Mouse (Mus musculus) lung, postnatal 0 days (tissue): ENCODE measurements around the gene Bdkrb2. TPM values are rescaled to one million over a fixed set of nuclear protein-coding genes. Genes with fewer than 3 reads are reported as not detected.
A peak's percentile ranks its signal among the peaks of the same experiment; 100 is the strongest.

ENCODE experiments used
- ATAC-seq: fragments of 200-750 bp; cut with Nextera tagmentation; 2 replicates; pipeline ENCODE4 v1.8.0; 2017; ENCODE audit warnings: moderate library complexity
- DNase-seq: peaks from one replicate; pipeline ENCODE4 v3.0.0-alpha.2; 2016; ENCODE audit warnings: low spot score
- H3K27ac ChIP-seq: fragments of 300-500 bp; sonication (generic); 2 replicates; pipeline ENCODE4 v1.5.1; 2014; ENCODE audit warnings: antibody characterized with exemption, mild to moderate bottlenecking, low read length, mixed read lengths
- H3K27me3 ChIP-seq: fragments of 300-500 bp; sonication (generic); replicated peaks from 2 replicates; pipeline ENCODE4 v1.6.1; 2014; ENCODE audit warnings: low read length, mixed read lengths; ENCODE audit not compliant: insufficient read depth
- H3K36me3 ChIP-seq: fragments of 300-500 bp; sonication (generic); 2 replicates; pipeline ENCODE4 v1.6.1; 2014; ENCODE audit warnings: low read length, mixed read lengths; ENCODE audit not compliant: insufficient read depth
- H3K4me1 ChIP-seq: fragments of 300-500 bp; sonication (generic); 2 replicates; pipeline ENCODE4 v1.6.1; 2014; ENCODE audit warnings: antibody characterized with exemption, low read depth, low read length, mixed read lengths; ENCODE audit not compliant: insufficient read depth
- H3K4me2 ChIP-seq: fragments of 300-500 bp; sonication (generic); replicated peaks from 2 replicates; pipeline ENCODE4 v1.6.1; 2014; ENCODE audit warnings: low read depth, mild to moderate bottlenecking, low read length, moderate library complexity, mixed read lengths
- H3K4me3 ChIP-seq: fragments of 300-500 bp; sonication (generic); 2 replicates; pipeline ENCODE4 v1.5.1; 2014; ENCODE audit warnings: low read depth, low read length
- H3K9ac ChIP-seq: fragments of 300-500 bp; sonication (generic); replicated peaks from 2 replicates; pipeline ENCODE4 v1.6.1; 2014; ENCODE audit warnings: low read depth, mild to moderate bottlenecking
- H3K9me3 ChIP-seq: fragments of 300-500 bp; sonication (generic); 2 replicates; pipeline ENCODE4 v1.6.1; 2016; ENCODE audit warnings: low read length, mixed read lengths
- CTCF ChIP-seq: IDR thresholded peaks from 2 replicates; pipeline ENCODE4 v1.5.1; 2016; ENCODE audit warnings: antibody characterized with exemption, mild to moderate bottlenecking
- EP300 ChIP-seq: IDR thresholded peaks from 2 replicates; pipeline ENCODE4 v1.6.1; 2016; ENCODE audit warnings: antibody characterized with exemption, mild to moderate bottlenecking, control low read depth
- WGBS: fragments of 180-500 bp; shearing (Covaris S2); extraction: QIAGEN DNeasy Blood & Tissue Kit; methylation state at CpG from one replicate; pipeline ENCODE4 v1.1.7; 2014; 5-methylcytosine and 5-hydroxymethylcytosine counted together
- polyA plus RNA-seq: library from polyadenylated mRNA; unstranded; fragments of >200 nt; fragmentation: Nextera tagmentation; extraction: Ambion mirVana; gene quantifications from 2 replicates; pipeline ENCODE4 v1.2.1, GENCODE M21; 2015

The Bdkrb2 gene
- polyA plus RNA-seq, 1 experiment from 2014 or later: 2.5 TPM

GRCm38 (mm10) chr12:105590786-105591185 lies 27.8 kb downstream of the Bdkrb2 start:
- ATAC-seq: no peak
- DNase-seq: no peak
- Histone ChIP-seq H3K27ac (no peak overlapping the region), H3K36me3 (no peaks in the 10 kb centered on the region), H3K9me3 (no peaks in the 10 kb centered on the region), H3K27me3 (no peaks in the 10 kb centered on the region), H3K4me2 (no peak overlapping the region), H3K4me1 (no peaks in the 10 kb centered on the region), H3K4me3 (no peak overlapping the region), H3K9ac (no peak overlapping the region)
- TF ChIP-seq CTCF (no peak), EP300 (no peak)
- WGBS: 84% methylated on average over 7 of the region's 7 CpGs

GRCm38 (mm10) chr12:105592361-105592761 lies 29.3 kb downstream of the Bdkrb2 start:
- Histone ChIP-seq H3K4me2 (no peak overlapping the region), H3K9ac (no peak overlapping the region), H3K4me3 (no peak overlapping the region), H3K27me3 (no peaks in the 10 kb centered on the region), H3K4me1 (no peaks in the 10 kb centered on the region), H3K36me3 (no peaks in the 10 kb centered on the region), H3K27ac (no peak overlapping the region), H3K9me3 (no peaks in the 10 kb centered on the region)
- DNase-seq: no peak
- TF ChIP-seq EP300 (no peak), CTCF (no peak)
- WGBS: 96% methylated on average over 23 of the region's 23 CpGs
- no peak for ATAC-seq

- no peak for DNase-seq
- no peak overlapping the region for H3K4me2 ChIP-seq
- H3K4me3 ChIP-seq: no peak overlapping the region
- ATAC-seq: no peak
- no peaks in the 10 kb centered on the region for H3K9me3 ChIP-seq
- 48% methylated on average over 4 of the region's 4 CpGs for WGBS
- no peak overlapping the region for H3K9ac ChIP-seq
- H3K27me3 ChIP-seq: no peaks in the 10 kb centered on the region
- H3K27ac ChIP-seq: no peak overlapping the region
- H3K36me3 ChIP-seq: no peaks in the 10 kb centered on the region
- TF ChIP-seq CTCF (no peak), EP300 (no peak)
- no peaks in the 10 kb centered on the region for H3K4me1 ChIP-seq
These were observed 30.4 kb downstream of the Bdkrb2 start for GRCm38 (mm10) chr12:105593471-105593870.

GRCm38 (mm10) chr12:105597135-105597534 lies 34.1 kb downstream of the Bdkrb2 start:
- ATAC-seq (no peak), DNase-seq (no peak)
- no peaks in the 10 kb centered on the region for H3K4me1 ChIP-seq
- H3K9me3 ChIP-seq: no peaks in the 10 kb centered on the region
- H3K4me3 ChIP-seq: no peak overlapping the region
- no peaks in the 10 kb centered on the region for H3K36me3 ChIP-seq
- TF ChIP-seq EP300 (no peak), CTCF (no peak)
- no peaks in the 10 kb centered on the region for H3K27me3 ChIP-seq
- 84% methylated on average over 8 of the region's 8 CpGs for whole genome bisulfite sequencing
- no peak overlapping the region for H3K4me2 ChIP-seq
- no peak overlapping the region for H3K27ac ChIP-seq
- no peak overlapping the region for H3K9ac ChIP-seq

- no peak overlapping the region for H3K27ac ChIP-seq
- no peaks in the 10 kb centered on the region for H3K4me1 ChIP-seq
- DNase-seq (no peak), ATAC-seq (no peak)
- no peaks in the 10 kb centered on the region for H3K9me3 ChIP-seq
- 72% methylated on average over 10 of the region's 10 CpGs for WGBS
- H3K36me3 ChIP-seq: no peaks in the 10 kb centered on the region
- H3K4me2 ChIP-seq: no peak overlapping the region
- no peak overlapping the region for H3K9ac ChIP-seq
- TF ChIP-seq EP300 (no peak), CTCF (no peak)
- no peaks in the 10 kb centered on the region for H3K27me3 ChIP-seq
- H3K4me3 ChIP-seq: no peak overlapping the region
These were observed 35.5 kb downstream of the Bdkrb2 start for GRCm38 (mm10) chr12:105598503-105598902.

GRCm38 (mm10) chr12:105599098-105599497 lies 36.1 kb downstream of the Bdkrb2 start:
- Histone ChIP-seq H3K4me1 (no peaks in the 10 kb centered on the region), H3K27me3 (no peaks in the 10 kb centered on the region), H3K9me3 (no peaks in the 10 kb centered on the region), H3K4me2 (no peak overlapping the region), H3K4me3 (no peak overlapping the region), H3K27ac (no peak overlapping the region), H3K36me3 (no peaks in the 10 kb centered on the region), H3K9ac (no peak overlapping the region)
- WGBS: 51% methylated on average over 5 of the region's 5 CpGs
- ATAC-seq (no peak), DNase-seq (no peak)
- no peak for TF ChIP-seq EP300

- Histone ChIP-seq H3K9ac (no peak overlapping the region), H3K27me3 (no peaks in the 10 kb centered on the region), H3K4me3 (no peak overlapping the region), H3K36me3 (no peaks in the 10 kb centered on the region), H3K27ac (no peak overlapping the region), H3K4me1 (no peaks in the 10 kb centered on the region), H3K4me2 (no peak overlapping the region), H3K9me3 (no peaks in the 10 kb centered on the region)
- ATAC-seq: no peak
- WGBS: 35% methylated on average over 6 of the region's 6 CpGs
- DNase-seq: peak; percentile 32
- TF ChIP-seq CTCF (no peak), EP300 (no peak)
These were observed 38.6 kb downstream of the Bdkrb2 start for GRCm38 (mm10) chr12:105601586-105601985.
